Mouse (Mus musculus) small intestine, adult 2 months (tissue): ENCODE measurements around the gene Pabpn1l.

Source experiments
- CTCF ChIP-seq: fragments of 200-500 bp; IDR thresholded peaks from 2 replicates; pipeline ENCODE4 v1.5.1; 2012; ENCODE audit warnings: low read depth, mild to moderate bottlenecking, control low read depth, inconsistent platforms, low read length, moderate library complexity, mixed read lengths; ENCODE audit not compliant: insufficient replicate concordance, insufficient read length; ENCODE audit errors: extremely low read depth
- POLR2A ChIP-seq: fragments of 200-500 bp; IDR thresholded peaks from 2 replicates; pipeline ENCODE4 v1.6.1; 2012; ENCODE audit warnings: low read depth, mild to moderate bottlenecking, control low read depth, inconsistent platforms, low read length, moderate library complexity

- no peak for TF ChIP-seq CTCF
- TF ChIP-seq POLR2A = no peak
These were observed 3.7 kb downstream of the Pabpn1l start for GRCm38 (mm10) chr8:122618660-122619378.
